Mouse (Mus musculus): ENCODE data around the gene Umodl1. TPM values are rescaled to one million over a fixed set of nuclear protein-coding genes. Genes with fewer than 3 reads are reported as not detected.

Umodl1 gene
- 0.01 TPM in 1 of 2 replicates, not detected in the other for polyA plus RNA-seq (2012)

DNA sequence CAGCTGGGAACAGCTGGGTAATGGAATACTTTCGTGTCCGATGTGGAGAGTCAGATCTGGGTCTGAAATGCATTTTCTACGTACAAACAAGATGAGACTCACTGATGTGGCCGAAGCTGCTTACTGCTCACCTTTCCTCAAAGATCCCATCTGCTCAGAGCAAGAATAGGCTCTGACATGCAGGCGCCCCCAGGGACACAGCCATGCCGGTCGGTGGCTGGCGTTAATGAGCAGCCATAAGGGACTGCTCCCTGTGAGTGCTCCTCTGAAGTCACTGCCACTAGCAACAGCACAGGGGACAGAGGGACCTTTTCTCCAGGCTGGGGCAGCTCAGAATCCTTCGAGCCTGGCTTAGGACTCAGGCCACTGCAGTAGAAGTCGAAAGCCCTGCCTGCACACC lies at the start of gene Umodl1:
Gene Umodl1 (plus strand): TSS at position 301 of the 400 bp plus-strand sequence.
- H3K4me3 ChIP-seq (replicated peaks), result no peak within 1 kb of the TSS
- no peaks in the 10 kb centered on the region for H3K27me3 ChIP-seq (ENCODE audit: control insufficient read depth)
- no peaks in the 10 kb centered on the region for H3K9me3 ChIP-seq (ENCODE audit: control insufficient read depth, low read length)
- TF ChIP-seq TAL1 (IDR thresholded peaks at IDR 0.05; ENCODE audit: low read length) (no peak), GATA1 (IDR thresholded peaks at IDR 0.05; ENCODE audit: low read length) (no peak)
- no peaks in the 10 kb centered on the region for H3K36me3 ChIP-seq (ENCODE audit: control insufficient read depth)
- H3K4me1 ChIP-seq (ENCODE audit: control insufficient read depth), result no peaks in the 10 kb centered on the region

DNA sequence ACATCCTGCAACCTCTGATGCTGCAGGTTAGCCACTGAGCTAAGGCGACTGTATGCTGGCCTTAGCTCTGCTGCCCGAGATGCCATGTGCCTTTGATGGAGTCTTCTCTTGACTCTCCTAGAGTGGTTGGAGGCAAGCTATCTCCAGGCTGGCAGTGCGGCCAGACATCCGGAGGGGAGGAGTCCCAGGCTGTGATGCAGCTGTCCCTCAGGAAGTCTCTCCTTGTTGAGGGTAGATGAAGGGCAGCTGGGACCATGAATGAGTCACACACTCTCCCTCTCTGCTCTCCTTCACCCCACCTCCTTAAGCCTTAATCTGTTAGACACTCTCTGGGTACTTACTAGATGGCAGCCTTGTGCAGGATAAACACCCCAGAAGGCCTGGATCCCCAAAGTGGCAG lies 46.9 kb upstream of the Umodl1 start:
- no peaks in the 10 kb centered on the region for H3K36me3 ChIP-seq (ENCODE audit: control insufficient read depth)
- no peak overlapping the region for H3K4me3 ChIP-seq (replicated peaks)
- H3K27me3 ChIP-seq (ENCODE audit: control insufficient read depth), result peaks cover 5% of the 10 kb centered on the region
- no peaks in the 10 kb centered on the region for H3K9me3 ChIP-seq (ENCODE audit: control insufficient read depth, low read length)
- H3K4me1 ChIP-seq (ENCODE audit: control insufficient read depth), result no peaks in the 10 kb centered on the region
- no peak for TF ChIP-seq TAL1 (IDR thresholded peaks at IDR 0.05; ENCODE audit: low read length)

DNA sequence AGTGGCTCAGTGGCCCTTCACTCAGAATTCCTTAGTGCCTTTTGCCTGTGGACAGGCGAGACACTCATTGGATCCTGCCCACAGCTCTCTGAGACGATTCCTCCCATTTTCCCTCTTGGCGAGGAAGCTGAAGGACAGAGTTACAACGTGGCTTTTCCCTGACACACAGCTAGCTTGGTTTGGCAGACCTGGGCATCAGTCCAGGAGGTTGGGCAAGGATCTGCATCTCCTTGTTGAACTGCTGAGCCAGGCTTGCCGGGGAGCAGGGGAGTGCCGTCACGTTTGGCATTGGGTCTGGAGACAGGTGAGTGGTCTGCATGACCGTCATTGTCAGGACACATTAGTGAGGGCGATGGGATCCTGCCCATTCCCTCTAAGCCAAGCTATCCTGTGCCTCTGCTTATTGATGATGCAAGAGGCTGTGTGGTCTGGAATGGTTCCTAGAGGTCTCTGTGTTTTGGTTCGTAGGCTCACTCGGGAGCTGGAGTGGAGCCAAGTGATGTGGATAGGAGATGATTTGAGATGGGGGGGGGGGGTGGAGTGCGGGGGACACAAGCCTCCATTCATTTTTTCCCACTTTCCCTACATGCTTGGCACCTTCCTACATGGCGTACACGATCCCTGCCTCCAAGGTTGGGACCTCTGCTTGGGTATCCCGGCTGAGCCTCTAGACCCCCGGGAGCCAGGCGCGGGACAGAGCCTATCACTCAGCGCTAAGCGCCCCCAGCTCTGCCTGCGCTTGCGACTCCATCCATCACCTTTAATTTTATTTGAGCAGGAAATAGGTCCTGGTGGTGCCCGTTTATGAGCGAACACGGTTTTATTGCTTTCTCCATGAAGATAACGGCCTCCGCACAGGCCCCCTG lies 43.3 kb upstream of the Umodl1 start:
- Histone ChIP-seq H3K27me3 (ENCODE audit: control insufficient read depth) (no peaks in the 10 kb centered on the region), H3K4me1 (ENCODE audit: control insufficient read depth) (no peaks in the 10 kb centered on the region), H3K36me3 (ENCODE audit: control insufficient read depth) (no peaks in the 10 kb centered on the region), H3K4me3 (replicated peaks) (no peak overlapping the region), H3K9me3 (ENCODE audit: control insufficient read depth, low read length) (no peaks in the 10 kb centered on the region)
- TF ChIP-seq TAL1 (IDR thresholded peaks at IDR 0.05; ENCODE audit: low read length) (no peak), GATA1 (IDR thresholded peaks at IDR 0.05; ENCODE audit: low read length) (no peak)

DNA sequence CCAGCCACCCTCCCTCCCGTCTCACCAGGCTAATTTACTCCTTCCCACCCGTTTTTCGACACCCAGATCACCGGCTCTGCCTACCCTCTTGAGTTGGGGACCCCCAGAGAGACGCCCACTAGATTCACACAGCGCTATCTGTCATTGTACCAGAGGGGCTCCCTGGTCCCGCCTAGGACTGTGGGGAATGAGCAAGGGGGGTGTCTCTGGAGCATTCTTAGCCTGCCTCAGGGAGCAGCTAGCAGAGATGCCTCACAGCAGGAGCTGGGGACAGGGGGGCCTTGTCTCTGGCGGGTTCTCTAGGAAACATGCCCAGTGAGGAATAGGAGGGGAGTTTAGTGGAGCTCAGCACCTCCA lies 42.7 kb upstream of the Umodl1 start:
- H3K9me3 ChIP-seq (ENCODE audit: control insufficient read depth, low read length), result no peaks in the 10 kb centered on the region
- no peaks in the 10 kb centered on the region for H3K36me3 ChIP-seq (ENCODE audit: control insufficient read depth)
- no peaks in the 10 kb centered on the region for H3K27me3 ChIP-seq (ENCODE audit: control insufficient read depth)
- no peaks in the 10 kb centered on the region for H3K4me1 ChIP-seq (ENCODE audit: control insufficient read depth)
- TF ChIP-seq TAL1 (IDR thresholded peaks at IDR 0.05; ENCODE audit: low read length), result no peak
- no peak for TF ChIP-seq GATA1 (IDR thresholded peaks at IDR 0.05; ENCODE audit: low read length)
- no peak overlapping the region for H3K4me3 ChIP-seq (replicated peaks)

DNA sequence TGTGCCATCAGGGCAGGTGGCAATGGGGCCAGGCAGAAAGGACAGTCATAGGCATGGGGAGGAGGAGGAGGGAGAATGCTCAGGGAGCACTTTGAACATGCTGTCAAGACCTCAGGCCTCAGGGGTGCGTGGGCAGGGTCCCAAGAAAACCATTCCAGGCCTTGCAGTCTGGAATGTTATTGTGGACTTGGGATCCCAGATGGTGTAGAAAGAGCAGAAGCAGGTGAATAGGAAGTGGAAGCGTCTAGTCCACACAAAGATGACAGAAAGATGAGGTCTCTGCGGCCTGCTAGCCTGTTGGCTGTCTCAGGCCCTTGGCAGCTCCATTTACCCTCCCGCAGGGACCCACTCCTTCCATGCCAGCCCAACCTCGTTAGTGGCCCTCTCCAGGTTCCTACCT lies 41.9 kb upstream of the Umodl1 start:
- no peak overlapping the region for H3K4me3 ChIP-seq (replicated peaks)
- no peak for TF ChIP-seq GATA1 (IDR thresholded peaks at IDR 0.05; ENCODE audit: low read length)
- no peak for TF ChIP-seq TAL1 (IDR thresholded peaks at IDR 0.05; ENCODE audit: low read length)
- no peaks in the 10 kb centered on the region for H3K9me3 ChIP-seq (ENCODE audit: control insufficient read depth, low read length)
- H3K27me3 ChIP-seq (ENCODE audit: control insufficient read depth), result no peaks in the 10 kb centered on the region
- H3K4me1 ChIP-seq (ENCODE audit: control insufficient read depth), result no peaks in the 10 kb centered on the region
- no peaks in the 10 kb centered on the region for H3K36me3 ChIP-seq (ENCODE audit: control insufficient read depth)

DNA sequence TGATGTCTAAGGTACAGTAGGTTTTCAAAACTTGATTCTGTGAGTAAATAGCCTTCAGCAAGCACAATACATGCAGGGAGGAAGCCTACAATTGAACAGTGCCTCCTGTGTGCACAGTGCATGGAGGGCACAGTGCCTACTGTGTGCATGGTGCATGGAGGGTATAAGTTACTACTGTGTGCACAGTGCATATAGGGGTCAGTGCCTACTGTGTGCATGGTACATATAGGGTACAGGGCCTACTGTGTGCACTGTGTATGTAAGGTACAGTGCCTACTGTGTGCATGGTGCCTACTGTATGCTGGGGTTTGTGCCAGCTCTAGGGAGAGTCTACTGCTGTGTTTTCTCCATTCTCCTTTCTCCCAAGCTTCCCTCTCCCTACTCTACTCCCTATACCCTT lies 40.2 kb upstream of the Umodl1 start:
- H3K4me3 ChIP-seq (replicated peaks), result no peak overlapping the region
- H3K36me3 ChIP-seq (ENCODE audit: control insufficient read depth), result no peaks in the 10 kb centered on the region
- H3K9me3 ChIP-seq (ENCODE audit: control insufficient read depth, low read length), result no peaks in the 10 kb centered on the region
- TF ChIP-seq GATA1 (IDR thresholded peaks at IDR 0.05; ENCODE audit: low read length) (no peak), TAL1 (IDR thresholded peaks at IDR 0.05; ENCODE audit: low read length) (no peak)
- no peaks in the 10 kb centered on the region for H3K4me1 ChIP-seq (ENCODE audit: control insufficient read depth)
- H3K27me3 ChIP-seq (ENCODE audit: control insufficient read depth), result no peaks in the 10 kb centered on the region

DNA sequence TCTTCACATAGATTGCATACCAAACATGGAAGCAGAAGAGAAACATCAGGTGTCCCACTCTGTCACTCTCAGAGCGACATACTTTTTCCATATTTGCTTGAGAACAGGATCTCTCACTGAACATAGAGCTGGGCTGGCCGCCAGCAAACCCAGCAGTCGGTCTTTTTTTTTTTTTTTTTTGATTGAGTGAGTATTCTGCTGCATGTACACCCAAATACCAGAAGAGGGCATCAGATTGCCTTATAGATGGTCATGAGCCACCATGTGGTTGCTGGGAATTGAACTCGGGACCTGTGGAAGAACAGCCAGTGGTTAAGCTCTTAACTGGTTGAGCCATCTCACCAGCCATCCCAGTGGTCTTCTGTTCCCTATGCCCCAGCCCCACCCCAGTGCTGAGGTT lies 30.9 kb upstream of the Umodl1 start:
- no peaks in the 10 kb centered on the region for H3K9me3 ChIP-seq (ENCODE audit: control insufficient read depth, low read length)
- no peaks in the 10 kb centered on the region for H3K4me1 ChIP-seq (ENCODE audit: control insufficient read depth)
- TF ChIP-seq TAL1 (IDR thresholded peaks at IDR 0.05; ENCODE audit: low read length) (no peak), GATA1 (IDR thresholded peaks at IDR 0.05; ENCODE audit: low read length) (no peak)
- no peaks in the 10 kb centered on the region for H3K27me3 ChIP-seq (ENCODE audit: control insufficient read depth)
- H3K36me3 ChIP-seq (ENCODE audit: control insufficient read depth), result no peaks in the 10 kb centered on the region
- H3K4me3 ChIP-seq (replicated peaks), result no peak overlapping the region

DNA sequence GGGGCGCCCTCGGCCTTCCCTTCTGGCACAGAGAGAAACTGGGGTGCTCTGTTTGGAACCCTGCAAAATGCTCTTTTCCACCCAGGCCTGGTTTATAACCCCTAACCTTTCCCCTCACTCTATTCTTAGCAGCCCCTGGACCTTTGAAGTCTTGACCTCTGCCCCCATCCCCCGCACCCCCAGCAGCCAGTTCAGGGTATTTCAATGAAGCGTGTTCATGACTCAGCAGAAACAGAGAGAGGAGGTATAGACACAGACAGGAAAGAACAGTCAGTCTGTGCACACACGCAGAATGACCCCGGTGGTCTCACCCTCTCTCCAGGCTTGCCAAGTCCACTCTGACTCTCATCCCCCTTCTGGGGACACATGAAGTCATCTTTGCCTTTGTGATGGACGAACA lies 23.6 kb upstream of the Umodl1 start:
- Histone ChIP-seq H3K36me3 (ENCODE audit: control insufficient read depth) (no peaks in the 10 kb centered on the region), H3K4me3 (replicated peaks) (no peak overlapping the region), H3K27me3 (ENCODE audit: control insufficient read depth) (no peaks in the 10 kb centered on the region), H3K9me3 (ENCODE audit: control insufficient read depth, low read length) (no peaks in the 10 kb centered on the region), H3K4me1 (ENCODE audit: control insufficient read depth) (no peaks in the 10 kb centered on the region)
- TF ChIP-seq GATA1 (IDR thresholded peaks at IDR 0.05; ENCODE audit: low read length), result no peak
- TF ChIP-seq TAL1 (IDR thresholded peaks at IDR 0.05; ENCODE audit: low read length), result no peak

DNA sequence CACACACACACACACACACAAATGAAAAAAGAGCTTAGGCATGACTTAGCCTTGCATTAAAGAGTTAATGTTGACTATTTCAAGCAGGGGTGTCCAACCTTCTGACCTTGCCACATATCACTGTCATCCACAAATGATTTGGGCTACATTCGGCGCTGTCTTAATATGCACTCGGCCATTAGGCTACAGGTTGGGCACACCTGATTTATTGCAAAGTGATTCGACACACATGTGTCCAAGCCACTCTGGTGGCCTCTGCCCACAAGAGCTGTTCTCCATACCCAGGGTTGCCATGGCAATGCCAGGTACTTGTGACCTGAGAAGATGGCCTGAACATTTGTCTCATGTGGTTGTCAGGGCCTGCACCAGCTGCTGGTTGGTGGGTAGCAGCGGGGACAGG lies 21.6 kb upstream of the Umodl1 start:
- Histone ChIP-seq H3K9me3 (ENCODE audit: control insufficient read depth, low read length) (no peaks in the 10 kb centered on the region), H3K36me3 (ENCODE audit: control insufficient read depth) (no peaks in the 10 kb centered on the region), H3K27me3 (ENCODE audit: control insufficient read depth) (no peaks in the 10 kb centered on the region), H3K4me3 (replicated peaks) (no peak overlapping the region), H3K4me1 (ENCODE audit: control insufficient read depth) (no peaks in the 10 kb centered on the region)
- TF ChIP-seq TAL1 (IDR thresholded peaks at IDR 0.05; ENCODE audit: low read length) (no peak), GATA1 (IDR thresholded peaks at IDR 0.05; ENCODE audit: low read length) (no peak)

DNA sequence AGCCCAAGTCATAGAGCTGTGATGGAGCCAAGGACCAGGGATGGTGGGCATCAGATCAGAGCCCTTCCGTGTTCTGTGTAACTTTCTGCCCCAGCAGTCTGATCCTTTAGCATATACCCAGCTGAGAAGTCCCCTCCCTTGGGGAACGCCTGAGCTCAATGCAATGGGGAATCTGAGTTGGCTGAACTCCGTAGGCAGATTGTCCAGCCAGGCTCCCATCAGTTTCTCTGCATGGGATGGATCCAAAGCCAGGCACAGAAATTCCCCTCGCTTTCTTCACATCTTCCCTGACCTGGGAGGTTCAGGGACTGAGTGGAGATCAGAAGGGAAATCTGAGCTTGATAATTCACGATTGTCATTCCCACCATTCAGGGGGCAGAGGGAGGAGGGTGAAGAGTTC lies 19.1 kb upstream of the Umodl1 start:
- TF ChIP-seq TAL1 (IDR thresholded peaks at IDR 0.05; ENCODE audit: low read length), result no peak
- H3K4me1 ChIP-seq (ENCODE audit: control insufficient read depth), result no peaks in the 10 kb centered on the region
- H3K4me3 ChIP-seq (replicated peaks), result no peak overlapping the region
- H3K9me3 ChIP-seq (ENCODE audit: control insufficient read depth, low read length), result no peaks in the 10 kb centered on the region
- no peaks in the 10 kb centered on the region for H3K27me3 ChIP-seq (ENCODE audit: control insufficient read depth)
- no peaks in the 10 kb centered on the region for H3K36me3 ChIP-seq (ENCODE audit: control insufficient read depth)
